Mouse (Mus musculus): Measurements from ENCODE around the gene Mapre3. TPM values are rescaled to one million over a fixed set of nuclear protein-coding genes. Genes with fewer than 3 reads are reported as not detected.

The Mapre3 gene
- total RNA-seq, 2 experiments from 2014 or later, result 90.8 to 91.0 TPM

DNA sequence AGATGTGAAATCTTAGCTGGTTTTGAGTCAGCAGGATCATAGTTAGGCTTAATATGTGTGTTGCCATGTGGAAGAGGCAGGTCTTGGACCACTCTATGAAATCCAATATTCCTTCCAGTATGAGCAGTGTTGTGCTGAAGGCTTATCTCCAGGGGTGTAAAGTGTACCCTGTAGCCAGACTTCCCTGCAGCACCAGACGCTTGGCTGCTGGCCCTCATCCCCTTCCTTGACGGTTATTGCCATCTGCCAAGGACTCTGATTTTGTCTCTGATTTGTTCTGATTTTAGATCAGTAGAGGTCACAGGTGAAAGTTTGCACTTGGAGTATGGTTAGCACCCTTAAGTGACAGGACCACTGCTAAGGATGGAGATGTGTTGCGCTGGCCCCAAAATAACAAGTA is 8.7 kb downstream of the Mapre3 start:
- no peak for DNase-seq (ENCODE audit: low spot score)

DNA sequence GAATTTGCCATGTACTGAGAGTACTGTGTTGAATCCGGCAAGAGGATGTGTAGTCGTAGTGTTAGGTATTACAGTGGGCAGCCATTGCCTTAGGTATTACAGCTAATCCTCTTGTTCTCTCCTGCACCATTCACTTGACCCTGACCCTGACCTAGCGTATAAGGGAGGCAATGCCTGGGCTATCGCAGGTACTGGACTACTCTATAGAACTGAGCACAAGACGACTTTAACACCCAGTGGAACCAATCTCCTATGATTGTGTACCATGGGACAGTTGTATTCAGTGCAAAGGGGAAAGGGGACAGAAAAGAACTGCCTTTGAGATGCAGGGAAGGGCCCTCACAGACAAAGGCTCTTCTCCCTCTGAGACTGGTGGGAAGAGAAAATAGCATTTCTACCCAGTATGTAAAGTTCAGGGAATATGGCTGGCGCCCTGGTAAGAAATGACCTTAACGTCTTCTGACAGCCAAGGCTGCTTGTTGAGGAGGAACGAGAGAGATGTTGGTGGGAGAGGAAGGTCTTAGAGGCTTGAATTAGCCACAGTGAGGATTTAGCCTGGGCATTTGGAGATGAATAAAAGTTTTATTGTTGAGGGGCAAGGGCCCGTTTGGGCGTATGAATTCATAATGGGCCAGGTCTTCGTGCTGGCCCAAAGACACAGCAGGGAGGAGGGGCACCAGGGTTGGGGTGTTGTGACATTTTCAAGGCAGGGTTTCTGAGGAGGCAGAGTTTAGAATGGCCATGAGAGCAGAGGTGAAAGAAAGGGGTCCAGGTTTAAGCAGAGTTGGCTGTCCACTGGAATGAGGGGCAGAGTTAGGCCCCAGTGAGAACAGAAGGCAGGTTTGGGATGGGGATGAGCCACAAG is 9.9 kb downstream of the Mapre3 start:
- no peak for DNase-seq (ENCODE audit: low spot score)

DNA sequence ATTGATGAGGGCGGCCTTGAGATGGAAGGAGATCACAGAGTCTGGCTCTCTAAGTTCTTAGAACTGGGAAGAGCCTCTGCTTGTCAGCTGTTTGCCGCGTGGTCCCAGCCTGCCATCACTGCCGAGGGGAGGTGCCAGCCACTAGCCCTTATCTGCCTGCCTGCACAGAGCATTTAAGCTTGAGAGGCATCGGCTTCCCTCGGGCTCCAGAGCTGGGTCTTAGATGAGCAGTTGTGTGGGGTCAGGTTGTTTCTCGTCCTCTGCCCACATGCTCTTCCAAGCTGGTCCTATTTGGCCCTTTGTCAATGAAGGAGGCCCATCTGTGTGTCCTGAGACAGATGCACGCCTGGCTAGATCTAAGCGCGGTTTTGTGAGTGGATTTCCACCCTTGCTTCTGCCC is 10.7 kb downstream of the Mapre3 start:
- peak; percentile 51 for DNase-seq (ENCODE audit: low spot score)

DNA sequence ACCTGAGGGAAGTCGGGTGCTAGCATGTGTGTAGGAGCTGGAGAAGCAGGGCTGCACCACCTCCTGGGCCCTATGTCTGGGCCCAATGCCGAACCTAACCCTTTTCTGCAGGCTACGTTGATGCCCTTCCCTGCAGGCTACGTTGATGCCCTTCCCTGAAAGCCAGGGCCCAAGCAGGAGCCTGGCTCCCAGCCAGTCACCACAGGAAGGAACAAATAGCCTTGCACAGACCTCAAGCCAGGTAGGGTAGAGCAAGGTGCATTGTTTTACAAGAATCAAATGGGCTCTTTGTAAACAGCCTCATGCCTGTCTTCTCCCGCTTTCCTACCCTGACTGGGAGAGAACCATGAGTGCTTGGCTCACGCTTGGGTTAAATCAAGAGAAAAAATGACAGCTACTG is 11.4 kb downstream of the Mapre3 start:
- DNase-seq (ENCODE audit: low spot score), result no peak

DNA sequence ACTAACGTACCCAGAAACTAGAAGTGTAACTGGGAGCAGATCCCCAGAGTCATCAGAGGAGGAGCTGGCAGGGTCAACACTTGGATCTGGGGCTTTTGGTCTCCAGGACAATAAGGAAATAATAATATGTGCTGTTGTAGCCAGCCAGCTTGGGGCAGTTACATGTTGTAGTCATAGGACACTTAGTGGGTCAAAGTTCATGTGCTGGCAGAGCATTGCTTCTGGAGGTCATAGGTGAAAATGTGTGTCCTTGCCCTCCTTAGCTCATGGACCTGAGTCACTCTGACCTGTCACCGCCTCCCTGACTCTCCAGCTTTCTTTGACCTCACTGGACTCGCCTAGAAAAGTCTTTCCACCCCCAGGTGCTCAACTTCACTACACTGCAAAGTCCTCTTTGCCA is 19.0 kb downstream of the Mapre3 start:
- DNase-seq (ENCODE audit: low spot score), result no peak

DNA sequence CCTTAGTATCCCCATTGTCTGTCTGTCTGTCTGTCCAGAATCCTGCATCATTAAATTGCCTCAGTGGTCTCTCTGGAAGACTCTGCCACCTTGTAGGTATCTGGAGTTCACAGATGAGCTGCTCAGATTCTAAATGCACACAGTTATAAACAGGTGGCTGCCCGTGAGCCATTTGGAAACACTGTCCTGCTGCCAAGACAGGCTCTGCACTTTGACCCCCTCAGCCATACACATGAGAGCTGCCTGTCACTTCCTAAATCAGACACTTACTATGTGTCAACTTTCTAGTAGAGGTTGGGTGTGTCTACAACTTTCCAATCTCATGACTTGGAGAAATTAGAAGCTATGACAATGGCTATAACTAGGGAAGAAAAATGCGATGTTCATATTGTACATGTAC is 25.3 kb downstream of the Mapre3 start:
- DNase-seq (ENCODE audit: low spot score), result no peak

DNA sequence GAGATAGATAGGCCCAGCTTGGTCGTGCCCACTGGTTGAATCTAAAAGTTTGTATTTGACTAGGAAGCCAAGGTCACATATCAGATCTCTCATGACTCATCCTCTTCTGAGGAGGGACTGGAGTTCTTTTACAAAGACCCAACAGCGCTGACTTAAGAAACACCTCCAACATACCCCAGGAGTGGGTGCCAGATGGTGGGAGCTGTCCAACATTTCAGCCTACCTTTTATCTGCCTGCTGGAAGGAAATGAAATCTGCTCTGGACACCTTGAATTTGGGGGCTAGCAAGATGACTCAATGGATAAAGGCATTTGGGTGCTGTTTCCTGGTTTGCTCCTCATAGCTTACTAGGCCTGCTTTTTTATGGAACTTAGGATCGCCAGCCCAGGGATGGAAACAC is 27.5 kb downstream of the Mapre3 start:
- no peak for DNase-seq (ENCODE audit: low spot score)

DNA sequence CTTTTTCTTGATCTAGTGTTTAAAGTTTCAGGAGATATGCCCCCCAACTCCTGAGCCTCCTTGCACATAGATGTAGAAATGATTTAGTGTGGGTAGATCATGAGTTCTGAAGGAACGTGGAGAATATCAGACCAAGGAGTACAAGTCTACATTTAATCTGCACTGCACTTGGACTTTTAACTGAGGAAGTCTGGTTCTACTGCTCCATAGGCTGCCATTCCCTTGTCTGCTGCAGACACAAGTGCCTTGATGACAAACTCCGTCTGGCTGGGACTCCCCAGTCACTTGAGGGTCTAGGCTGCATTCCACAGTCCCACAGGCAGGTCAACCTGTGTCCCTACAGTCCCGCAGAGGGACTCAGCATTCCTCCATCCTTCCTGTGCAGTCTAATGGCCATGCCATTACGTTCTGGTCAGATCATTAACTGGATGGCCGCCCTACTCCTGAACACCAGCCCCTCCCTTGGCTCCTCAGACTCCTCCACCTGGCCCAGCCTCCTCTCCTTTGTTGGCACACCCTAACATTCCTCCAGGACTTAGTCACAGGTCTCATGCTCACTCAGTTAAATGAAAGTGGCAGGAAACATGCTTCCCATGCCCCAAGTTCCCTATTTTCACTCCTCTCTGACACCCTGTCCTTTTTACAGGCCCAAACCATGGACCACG is 35.6 kb downstream of the Mapre3 start:
- DNase-seq (ENCODE audit: low spot score), result no peak

DNA sequence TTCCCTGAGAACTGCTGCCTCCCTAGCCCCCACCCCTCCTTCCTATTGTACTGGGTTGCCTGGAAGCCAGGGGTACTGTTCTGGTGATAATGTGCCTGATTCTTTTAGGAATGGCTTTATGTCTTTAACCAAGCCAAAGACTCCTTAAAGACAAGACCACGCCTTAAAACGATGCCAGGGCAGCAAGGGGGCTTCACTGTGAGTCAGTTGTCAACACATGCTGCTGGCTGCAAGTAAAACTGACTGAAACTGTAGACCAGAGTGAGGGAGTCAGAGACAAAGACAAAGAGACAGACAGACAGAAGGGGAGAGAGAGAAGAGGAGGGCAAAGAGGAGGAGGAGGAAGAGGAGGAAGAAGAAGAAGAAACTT is 36.1 kb downstream of the Mapre3 start:
- DNase-seq (ENCODE audit: low spot score), result no peak

DNA sequence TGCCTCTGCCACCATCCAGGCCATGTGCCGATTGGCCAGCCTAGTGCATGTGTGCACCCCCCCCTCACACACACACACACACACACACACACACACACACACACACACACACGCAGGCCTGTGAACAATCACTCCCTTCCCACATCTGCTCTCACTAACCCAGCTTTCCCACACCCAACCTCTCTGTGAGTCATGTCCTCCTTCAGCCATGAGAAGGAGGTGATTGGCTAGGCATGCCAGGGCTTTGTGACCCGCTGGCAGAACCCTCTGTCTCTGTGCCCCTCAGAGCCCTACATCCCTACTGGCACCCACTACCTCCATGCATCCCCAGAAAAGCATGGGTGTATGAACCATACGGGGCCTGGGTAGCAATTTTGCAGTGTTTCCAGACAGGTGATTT is 39.1 kb downstream of the Mapre3 start:
- DNase-seq (ENCODE audit: low spot score), result no peak

DNA sequence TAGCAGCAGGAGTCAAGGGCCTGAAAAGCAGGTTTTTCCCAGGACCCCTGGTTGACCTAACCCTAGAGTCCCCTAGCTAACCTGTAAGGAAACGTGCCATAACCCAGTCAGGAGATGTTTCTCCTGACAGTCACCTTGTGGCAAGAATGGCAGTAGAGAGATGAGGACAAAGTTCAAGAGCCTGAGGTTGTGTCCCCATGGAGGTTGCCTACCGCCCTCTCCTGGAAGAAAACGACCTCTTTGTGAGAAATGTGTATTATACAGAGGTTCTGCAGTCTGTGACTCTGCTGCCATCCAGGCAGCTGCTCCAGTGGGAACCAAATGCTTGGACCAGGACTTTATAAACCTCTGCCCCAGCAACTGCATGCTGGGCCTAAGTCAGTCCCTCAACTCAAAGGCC is 41.2 kb downstream of the Mapre3 start:
- no peak for DNase-seq (ENCODE audit: low spot score)

DNA sequence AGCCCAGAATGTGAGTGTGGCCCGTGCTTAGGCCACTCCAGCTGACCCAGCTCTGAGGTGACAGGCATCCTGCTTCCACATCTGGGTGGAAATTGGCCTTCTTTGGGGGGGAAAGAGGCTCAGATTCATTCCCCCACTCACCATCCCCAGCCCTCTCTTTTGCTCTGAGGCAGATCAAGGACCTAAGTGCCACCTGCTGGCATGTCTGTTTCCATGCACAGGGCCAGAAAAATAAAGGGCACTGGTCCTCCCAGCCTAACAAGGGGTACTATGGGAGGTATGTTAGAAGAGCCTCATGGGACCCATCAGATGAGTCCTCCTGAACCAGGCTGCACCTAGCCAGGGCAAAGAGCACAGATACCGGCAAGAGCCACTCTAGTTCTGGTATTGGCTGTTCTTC is 41.7 kb downstream of the Mapre3 start:
- no peak for DNase-seq (ENCODE audit: low spot score)

DNA sequence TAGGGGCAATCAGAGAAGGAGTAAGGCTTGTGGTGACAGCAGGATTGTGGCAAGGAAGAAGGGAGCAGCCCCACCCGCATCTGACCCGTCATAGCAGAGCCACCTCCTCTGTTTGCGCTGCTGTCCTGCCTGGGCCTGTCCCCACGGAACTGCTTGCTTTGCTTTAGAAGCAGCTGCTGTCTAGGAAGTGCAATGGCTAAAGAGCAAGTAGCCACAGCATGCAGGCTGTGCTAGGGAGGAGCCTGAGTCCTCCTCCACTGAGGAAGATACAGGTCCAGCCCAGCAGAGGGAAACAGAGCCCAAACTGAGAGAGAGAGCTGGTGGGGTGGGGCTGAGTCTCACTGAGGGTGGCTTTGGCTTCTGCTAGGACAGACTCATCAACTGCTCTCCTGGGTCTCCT is 49.4 kb downstream of the Mapre3 start:
- no peak for DNase-seq (ENCODE audit: low spot score)

DNA sequence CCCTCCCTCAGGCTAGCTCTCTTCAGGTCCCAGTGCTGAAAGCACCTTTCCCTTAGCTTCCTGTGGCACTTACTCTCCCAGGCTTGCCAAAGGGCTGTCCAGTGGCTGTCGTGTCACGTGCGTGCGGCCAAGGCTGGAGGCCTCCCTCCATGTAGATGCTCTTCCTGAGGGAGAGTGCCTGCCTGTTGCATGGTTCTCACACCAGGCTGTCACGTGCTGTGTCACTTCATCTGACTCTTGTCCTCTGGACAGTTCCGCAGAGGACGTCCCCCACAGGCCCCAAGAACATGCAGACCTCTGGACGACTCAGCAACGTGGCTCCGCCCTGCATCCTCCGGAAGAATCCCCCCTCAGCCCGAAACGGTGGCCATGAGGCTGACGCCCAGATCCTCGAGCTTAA is 49.9 kb downstream of the Mapre3 start:
- no peak for DNase-seq (ENCODE audit: low spot score)

DNA sequence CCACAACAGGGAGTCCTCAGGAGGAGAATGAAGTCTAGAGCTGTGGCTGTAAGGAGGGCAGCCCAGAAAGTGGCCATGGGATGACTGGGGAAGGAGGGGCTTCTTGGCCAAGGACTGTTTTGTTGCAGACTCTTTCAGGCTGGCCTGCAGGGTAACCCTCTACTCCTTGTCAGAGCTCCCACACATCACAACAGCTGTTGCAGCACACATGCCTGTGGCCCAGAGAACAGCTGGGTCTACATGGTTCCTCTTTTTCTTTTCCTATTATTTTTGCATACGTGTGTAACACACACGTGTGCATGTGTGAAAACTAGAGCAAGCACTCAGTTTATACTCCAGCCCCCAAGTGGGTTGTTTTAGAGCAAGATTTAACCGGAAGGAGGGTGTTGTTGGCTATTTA is 52.4 kb downstream of the Mapre3 start:
- DNase-seq (ENCODE audit: low spot score), result no peak

DNA sequence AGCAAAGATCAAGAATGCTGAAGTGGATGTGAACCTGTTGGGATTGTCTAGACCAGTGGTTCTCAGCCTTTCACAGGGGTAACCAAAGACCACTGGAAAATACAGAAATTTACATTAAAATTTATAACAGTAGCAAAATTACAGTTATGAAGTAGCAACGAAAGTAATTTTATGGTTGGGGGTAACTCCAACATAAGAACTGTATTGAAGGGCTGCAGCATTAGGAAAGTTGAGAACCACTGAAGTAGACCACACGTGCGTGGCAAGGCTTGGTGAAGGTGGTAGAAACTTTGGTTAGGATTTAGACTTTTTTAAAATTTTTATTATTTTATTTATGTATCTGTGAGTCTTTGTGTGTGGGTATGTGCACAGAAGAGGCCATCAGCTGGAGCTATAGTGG is 53.3 kb downstream of the Mapre3 start, which contains the start of gene Tmem214:
TSS of gene Tmem214 (plus strand) at position 301 of the 400 bp plus-strand sequence.
- no peak for DNase-seq (ENCODE audit: low spot score)

DNA sequence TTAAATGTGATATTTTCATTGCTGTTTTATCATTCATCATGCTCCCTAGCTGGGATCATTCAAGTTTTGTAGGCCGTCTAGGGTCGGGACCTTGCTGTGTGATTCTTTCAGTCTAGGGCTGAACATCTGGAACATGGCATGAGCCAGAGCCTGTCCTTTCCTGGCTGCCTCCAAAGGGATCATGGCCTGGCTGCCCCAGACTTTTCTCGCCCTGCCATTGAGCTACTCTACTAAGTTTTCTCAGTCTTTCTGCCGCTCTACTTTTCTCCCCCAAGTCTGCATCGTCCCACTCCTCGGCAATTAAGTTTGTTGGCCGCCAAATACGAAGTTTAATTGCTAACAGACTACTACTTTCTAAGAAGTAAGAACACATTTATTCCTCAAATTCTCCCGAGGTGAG is 54.5 kb downstream of the Mapre3 start:
- peak; percentile 28 for DNase-seq (ENCODE audit: low spot score)

DNA sequence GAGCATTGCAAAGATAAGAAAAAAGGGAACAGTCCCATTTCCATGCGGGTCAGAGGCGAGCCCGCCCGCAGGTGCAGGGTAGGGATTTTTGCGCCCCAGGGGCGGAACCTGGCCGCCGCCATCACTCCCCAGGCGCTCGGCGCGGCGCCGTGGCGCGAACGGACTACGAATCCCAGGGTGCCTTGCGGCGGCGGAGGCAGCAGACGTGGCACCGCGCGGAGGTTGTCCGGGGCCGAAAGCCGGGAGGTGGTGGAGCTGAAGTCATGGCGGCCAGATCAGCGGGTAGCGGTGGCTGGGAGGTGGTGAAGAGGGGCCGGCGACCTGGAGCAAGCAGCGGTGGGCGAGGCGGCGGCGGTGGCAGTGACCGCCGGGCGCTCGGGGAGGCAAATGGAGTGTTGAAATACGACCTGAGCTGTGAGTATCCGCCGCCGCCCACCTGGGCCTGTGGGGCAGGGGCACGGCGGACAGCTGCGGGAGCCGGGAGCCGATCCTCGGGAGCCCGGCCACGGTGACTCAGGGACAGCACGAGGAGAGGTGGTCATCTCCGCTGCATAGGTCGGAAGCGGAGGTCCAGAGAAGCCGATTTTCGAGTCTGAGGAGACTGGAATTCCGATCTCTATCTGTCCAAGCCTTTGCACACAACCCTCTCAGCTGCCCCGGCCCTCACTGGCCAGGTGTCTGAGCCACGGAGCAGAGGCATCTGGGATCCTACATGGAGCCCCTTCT is 55.1 kb downstream of the Mapre3 start:
- DNase-seq (ENCODE audit: low spot score), result peak; percentile 93

DNA sequence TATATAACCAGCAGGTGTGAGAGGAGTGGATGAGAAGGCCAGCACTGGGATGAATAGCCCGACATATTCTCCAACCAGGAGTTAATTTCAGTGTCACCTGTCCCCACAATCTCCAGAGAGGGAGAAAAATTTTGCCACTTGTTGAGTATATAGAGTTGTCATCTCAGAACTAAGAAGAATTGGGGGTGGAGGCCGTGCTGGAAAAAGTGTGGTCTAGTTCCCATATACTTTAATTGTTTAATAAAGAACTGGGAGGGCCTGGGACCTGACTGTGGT is 55.6 kb downstream of the Mapre3 start:
- no peak for DNase-seq (ENCODE audit: low spot score)

DNA sequence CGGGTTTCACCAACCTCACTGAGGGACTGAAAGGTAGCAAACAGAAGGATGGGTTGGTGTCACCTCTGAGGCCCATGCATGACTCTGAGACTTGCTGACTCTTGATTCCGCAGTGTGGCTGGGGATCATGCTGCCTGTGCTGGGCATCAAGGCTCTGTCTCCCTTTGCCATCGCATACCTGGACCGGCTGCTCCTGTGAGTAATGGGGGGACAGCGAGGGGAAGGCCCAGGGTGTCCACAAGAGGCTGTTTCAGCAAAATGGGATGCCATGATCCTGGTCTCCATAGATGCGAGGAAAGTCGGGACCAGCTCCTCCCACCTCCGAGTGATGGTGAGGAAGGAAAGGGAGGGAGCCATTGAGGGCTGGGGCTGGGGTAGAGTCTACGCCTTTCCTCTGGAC is 58.1 kb downstream of the Mapre3 start:
- DNase-seq (ENCODE audit: low spot score), result no peak

DNA sequence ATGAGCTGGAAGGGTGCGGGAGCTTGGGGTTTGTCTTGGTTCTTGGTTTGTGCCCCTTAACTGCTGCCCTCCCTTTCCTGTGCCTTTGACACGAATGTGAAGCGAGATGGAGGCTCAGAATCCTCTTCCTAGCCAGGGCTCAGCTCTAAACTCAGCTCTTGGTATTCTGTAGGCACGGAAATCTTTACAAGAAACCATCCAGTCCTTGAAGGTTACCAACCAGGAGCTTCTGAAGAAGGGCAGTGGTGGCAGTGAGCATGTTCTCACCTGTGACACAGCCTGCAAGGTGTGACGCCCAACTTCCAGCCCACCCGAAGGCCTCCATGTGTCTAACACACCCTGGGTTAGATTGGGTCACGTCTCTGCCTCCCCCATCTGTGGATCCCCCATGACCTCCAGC is 59.9 kb downstream of the Mapre3 start:
- DNase-seq (ENCODE audit: low spot score), result no peak

DNA sequence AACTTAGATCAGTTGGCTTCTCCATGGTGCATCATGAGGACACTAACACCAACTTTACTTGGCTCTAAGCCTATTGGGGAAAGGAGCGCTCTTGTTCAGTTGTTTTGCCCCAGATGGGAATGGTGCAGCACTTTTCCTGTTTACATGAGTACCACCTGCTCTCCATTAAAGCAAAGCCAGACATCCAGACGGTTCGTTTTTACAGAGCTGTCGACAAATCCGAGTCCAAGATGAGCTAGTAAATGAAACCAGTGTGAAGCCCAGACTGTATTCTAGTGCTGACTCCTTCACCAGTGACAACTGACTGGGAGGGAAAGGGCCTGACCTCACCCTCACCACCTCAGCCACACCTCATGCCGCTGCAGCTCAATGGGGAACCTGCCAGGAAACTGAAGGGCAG is 64.2 kb downstream of the Mapre3 start:
- DNase-seq (ENCODE audit: low spot score), result no peak
